Mouse (Mus musculus): ENCODE results near the gene Il5ra.

Gene Il5ra

DNA sequence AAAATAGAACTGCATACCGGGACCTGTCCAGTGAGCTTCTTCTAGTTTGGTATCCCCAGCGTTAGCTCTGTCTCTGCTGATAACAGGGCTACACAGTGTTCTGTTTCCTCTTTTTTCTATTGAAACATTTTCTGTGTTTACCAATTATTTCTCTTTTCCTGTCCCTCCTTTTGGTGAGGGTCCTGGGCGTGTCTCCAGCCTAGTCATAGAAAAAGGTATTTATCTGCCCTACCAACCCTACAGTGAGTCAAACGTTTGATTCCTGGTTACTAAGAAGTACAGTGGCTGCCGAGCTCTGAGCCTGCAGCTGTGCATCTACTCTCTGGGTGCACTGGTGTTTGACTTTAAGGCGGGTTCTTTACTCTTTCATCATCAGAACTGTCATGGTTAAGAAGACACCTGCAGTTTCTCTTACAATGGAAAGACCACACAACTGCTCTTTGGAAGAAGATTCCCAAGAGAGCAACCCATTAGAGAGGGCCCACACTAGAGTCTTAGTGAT, at the start of gene Il5ra:
Il5ra (minus strand) TSS at position 151 of the 502 bp plus-strand sequence.
- no peak for DNase-seq (ENCODE audit: low read depth, low spot score)

- no peak for DNase-seq (ENCODE audit: low read depth, low spot score)
These were observed 45.4 kb upstream of the Il5ra start for GRCm38 (mm10) chr6:106794094-106794814.

GRCm38 (mm10) chr6:106793621-106794020, 44.8 kb upstream of the Il5ra start:
- no peak for DNase-seq (ENCODE audit: low read depth, low spot score)

- no peak for DNase-seq (ENCODE audit: low read depth, low spot score)
These were observed 44.3 kb upstream of the Il5ra start for GRCm38 (mm10) chr6:106793088-106793487.

DNA sequence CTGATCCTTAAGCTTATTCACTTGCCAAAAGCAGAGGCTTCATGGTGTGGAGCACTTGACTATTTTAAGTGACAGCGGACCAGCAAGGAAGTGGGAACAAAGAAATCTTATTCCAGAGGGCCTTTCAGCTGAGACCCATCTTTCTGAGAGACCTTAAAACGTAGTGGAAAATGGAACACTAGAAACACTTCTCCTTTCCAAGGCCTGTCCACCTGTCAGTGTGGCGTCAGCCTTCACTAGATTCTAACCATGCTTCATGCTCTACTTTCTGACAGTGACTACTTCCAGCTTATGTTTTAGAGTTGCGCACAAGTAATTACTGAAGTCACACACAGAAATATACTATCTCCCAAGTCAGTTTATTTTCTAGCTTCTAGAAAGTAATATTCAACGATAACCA, 43.6 kb upstream of the Il5ra start:
- no peak for DNase-seq (ENCODE audit: low read depth, low spot score)

DNA sequence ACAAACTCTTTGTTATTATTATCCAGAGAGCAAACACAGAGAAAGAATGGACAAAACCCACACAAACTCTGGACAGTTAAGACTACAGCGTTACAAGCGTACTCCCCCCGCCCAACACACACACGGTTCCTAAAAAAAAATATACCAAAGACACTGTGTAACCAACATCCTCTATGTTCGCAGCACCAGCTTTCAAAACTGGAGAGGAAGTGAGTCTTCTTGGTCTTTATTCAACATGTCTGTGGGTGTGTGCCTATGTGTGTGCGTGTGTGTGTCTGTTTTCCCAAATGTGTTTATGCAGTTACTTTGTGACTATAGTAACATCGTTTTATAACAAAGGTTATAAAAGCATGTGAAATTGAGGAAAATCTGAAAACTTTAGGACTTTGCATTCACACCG, 42.6 kb upstream of the Il5ra start:
- no peak for DNase-seq (ENCODE audit: low read depth, low spot score)

GRCm38 (mm10) chr6:106787138-106787537, 38.3 kb upstream of the Il5ra start:
- no peak for DNase-seq (ENCODE audit: low read depth, low spot score)

DNA sequence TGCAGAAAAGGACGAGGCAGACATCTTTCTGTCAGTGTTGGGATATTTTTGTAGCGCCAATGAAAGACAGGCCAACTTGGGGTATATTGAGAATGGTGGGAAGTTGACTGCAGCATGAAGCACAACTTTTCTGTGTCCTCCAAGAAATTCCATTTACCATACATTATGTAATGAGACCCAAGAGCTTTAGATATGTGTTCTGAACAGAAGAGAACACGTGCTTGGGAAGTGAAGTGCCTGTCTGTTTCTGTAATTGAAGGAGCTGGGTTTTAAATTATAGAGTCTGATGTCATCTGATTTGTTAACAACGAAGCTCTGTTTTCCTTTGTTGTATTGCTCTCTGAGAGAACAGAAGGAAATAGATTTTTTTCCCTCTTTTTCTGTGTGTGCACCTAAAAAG, 21.2 kb upstream of the Il5ra start:
- peak; percentile 32 for DNase-seq (ENCODE audit: low read depth, low spot score)

DNA sequence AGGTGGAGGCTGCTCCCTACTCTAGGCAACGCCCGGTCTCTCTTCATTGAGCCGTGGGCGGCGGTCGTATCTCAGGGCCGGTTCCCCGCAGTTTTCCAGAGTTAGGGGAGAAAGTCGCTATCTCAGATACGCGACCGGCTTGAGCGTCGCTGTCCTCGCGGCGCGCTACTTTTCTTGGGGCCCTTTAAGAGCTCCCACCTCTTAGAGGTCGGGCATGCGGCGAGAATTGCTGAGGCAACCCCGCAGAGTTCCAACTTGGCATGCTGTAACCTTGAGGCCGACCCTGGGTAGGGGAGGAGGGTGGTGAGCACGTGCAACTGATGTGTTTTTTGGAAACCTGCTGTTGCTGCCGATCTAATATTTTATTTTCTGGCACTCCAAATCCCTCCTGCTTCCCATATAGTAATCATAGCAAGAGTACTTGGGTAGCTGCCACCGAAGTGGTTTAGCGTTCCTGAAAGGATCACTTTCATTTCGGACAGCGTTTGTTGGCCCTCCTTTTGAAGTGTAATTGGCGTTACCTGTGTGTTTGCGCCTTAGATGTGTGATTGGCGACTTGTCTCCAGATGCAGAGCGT, 20.5 kb upstream of the Il5ra start:
- DNase-seq (ENCODE audit: low read depth, low spot score), result peak; percentile 34

- peak; percentile 99 for DNase-seq (ENCODE audit: low read depth, low spot score)
These were observed 19.9 kb upstream of the Il5ra start, which contains the start of gene Trnt1 for GRCm38 (mm10) chr6:106768640-106769289. Trnt1 (plus strand) TSS chr6:106769120.

DNA sequence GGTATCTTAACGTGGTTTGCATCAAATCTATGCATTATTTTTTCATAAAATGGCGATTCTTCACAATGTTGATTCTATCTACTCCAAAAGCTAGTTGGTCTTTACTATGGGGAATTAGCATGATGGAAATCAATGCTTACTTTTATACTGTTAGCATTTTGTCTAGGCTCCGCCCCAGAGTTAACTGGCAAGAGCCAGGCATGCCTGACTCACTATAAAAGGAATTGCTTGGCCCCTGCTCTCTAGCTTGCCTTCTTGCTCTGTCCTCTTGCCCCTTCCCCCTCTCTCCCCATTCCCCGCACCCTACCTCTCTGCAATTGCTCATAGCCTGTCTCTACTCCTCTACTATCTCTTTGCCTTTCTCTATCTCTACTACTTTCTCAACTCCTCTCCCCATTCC, 17.9 kb upstream of the Il5ra start:
- no peak for DNase-seq (ENCODE audit: low read depth, low spot score)

- no peak for DNase-seq (ENCODE audit: low read depth, low spot score)
These were observed 17.1 kb upstream of the Il5ra start for GRCm38 (mm10) chr6:106765892-106766291.

DNA sequence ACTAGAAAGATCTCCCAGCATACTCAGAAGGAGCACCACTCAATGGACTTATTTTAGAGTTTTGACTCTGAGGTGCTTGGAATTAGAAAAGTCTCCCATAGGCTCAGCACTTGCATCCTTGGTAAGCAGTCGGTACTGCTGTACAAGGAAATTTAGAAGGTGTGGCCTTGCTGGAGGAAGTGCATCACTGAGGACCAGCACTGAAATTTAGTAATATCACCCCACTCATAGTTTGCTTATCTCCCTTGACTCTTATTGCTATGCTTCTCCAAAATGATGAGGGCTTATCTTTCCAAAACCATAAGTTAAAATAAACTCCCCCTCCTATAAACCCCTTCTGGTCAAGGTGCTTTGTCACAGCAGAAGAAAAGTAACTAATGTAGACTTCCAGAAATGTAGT, 12.6 kb upstream of the Il5ra start:
- DNase-seq (ENCODE audit: low read depth, low spot score), result no peak

DNA sequence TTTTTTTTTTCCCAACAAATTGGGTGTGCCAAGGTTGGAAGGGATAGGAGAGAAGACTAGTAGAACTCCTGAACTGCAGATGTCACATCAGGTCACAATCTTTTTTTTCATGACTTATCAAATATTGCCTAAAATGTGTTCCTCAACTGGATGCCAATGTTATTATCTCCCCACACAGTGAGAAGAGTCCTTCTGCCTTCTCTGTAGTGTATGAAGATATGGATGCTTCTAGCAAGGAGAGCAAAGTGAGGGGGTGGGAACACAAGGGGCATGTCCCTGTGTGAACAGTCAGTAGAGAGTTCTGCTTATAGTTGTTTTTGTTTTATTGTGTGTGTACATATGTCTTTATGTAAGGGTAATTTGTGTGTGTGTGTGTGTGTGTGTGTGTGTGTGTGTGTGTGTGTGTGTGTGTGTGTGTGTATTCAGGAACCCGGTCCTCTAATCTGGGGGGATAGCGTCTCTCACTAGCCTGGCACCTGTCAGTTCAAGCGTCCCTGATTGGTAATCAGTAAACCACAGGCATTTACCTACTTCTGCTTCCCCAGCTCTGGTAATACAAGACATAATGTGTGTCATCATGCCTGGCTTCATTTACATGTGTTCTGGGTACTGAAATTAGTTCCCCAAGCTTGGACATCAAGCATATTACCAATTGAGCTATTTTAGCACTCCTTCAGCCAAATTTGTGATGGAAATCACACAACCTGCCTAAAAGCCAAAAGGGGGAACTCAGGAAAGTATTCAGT, 11.8 kb upstream of the Il5ra start:
- no peak for DNase-seq (ENCODE audit: low read depth, low spot score)

GRCm38 (mm10) chr6:106758299-106758698, 9.5 kb upstream of the Il5ra start:
- DNase-seq (ENCODE audit: low read depth, low spot score), result no peak

- no peak for DNase-seq (ENCODE audit: low read depth, low spot score)
These were observed 1.5 kb upstream of the Il5ra start for GRCm38 (mm10) chr6:106750291-106750690.

DNA sequence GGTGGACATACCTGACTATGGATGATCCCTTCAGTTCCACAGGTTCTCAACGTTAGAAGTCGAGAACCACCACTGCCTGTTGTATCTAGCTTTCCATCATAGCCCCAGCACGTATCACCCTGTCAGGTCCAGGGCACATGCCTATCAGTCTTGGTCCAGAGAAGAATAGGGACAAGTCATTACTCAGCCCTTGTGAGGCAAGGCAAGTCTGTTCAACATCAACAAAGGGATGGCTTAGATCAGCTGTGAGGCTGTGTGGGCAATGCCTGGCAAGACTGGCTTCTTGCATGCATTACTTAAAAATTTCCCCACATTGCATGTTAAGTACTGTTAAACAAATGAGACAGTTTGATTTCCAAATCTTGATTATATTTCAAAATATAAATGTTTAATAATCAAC, 1.0 kb downstream of the Il5ra start:
- no peak for DNase-seq (ENCODE audit: low read depth, low spot score)

DNA sequence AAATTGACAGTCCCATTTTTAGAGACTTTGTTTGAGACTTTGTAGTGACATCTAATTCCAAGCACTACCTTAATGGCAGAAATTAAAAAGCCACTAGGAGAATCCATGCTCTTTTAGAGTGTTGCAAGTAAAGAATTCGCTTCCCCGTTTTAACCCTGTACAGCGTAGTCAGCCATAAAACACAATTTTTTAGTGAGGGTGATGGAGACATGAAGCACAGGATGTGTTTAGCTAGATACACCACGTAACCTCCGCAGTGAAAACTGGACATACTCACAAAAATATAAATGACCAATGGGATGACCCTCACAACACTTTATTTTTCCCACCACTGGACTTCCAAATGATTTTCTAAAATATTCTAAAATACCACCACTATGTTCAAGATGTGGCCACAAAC, 1.6 kb downstream of the Il5ra start:
- DNase-seq (ENCODE audit: low read depth, low spot score), result no peak

DNA sequence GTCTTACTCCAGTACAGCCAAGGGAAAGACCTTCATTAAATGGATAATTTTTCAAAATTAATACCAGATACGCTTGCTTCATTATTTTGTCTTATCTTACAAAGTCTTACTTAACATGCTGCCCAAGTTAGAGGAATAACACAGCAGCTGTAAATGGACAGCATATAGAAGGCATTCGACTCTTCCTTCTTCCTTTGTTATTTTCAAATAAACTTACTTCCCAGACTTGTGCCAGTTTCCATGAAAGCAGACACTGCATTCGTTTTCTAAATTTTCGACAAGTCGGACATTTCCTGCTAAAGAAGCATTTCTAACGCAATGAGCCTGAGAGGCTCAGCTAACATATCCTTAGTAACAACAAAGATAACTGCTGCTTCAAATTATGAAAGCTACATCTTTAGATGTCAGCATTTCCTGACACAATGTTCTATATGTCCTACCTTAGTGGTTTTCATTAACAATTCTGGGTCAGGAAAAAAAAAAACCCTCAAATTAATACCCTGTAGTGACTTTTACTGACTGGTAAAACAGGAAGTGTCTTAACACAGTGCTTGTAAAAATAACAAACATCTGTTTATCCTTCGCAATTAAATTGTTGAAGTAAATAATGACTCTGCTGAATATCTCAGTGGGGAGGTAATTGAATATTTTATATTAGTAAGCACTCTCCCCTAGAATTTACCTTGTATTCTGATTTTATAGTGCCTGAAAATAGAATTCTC, 3.0 kb downstream of the Il5ra start:
- DNase-seq (ENCODE audit: low read depth, low spot score), result no peak

GRCm38 (mm10) chr6:106743556-106744233, 5.1 kb downstream of the Il5ra start:
- DNase-seq (ENCODE audit: low read depth, low spot score), result no peak

All from brain, adult 2 months (tissue).